Mouse (Mus musculus) liver, adult 2 months (tissue): ENCODE measurements around the gene 2310039H08Rik.

Experiments
- CTCF ChIP-seq: fragments of 200-500 bp; IDR thresholded peaks from 2 replicates; pipeline ENCODE4 v1.5.1; 2011; ENCODE audit warnings: low read depth, low read length, control low read depth
- POLR2A ChIP-seq: fragments of 200-500 bp; IDR thresholded peaks from 2 replicates; pipeline ENCODE4 v1.6.1; 2011; ENCODE audit warnings: low read length, control low read depth; ENCODE audit not compliant: insufficient read depth; ENCODE audit errors: extremely low read depth

DNA sequence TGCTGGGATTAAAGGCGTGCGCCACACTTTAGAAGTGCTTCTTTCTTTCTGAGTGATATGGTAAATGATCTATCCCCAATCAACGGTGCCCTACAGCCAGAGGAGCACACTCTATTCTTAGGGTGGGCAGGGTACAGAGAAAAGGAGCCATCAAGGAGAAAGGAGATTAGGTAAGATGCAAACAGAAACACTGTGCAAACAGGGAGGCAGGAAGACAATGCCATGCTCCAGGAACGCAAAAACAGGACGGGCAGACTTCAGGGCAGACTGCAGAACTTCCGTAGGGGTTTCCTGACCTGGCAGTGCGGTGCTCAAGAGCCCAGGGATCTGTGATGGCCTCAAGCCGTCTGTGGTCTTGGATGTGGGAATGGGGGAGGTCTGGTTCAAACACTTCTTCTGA lies 41.2 kb downstream of the 2310039H08Rik start:
- TF ChIP-seq CTCF = no peak
- TF ChIP-seq POLR2A = no peak
